Mouse (Mus musculus) c-Kit-positive CD71-positive TER-119-negative erythroid progenitor cells, embryonic 14.5 days (primary cell): ENCODE results near the gene Rnf121.

Experiments used
- DNase-seq: peaks from one replicate; pipeline ENCODE4 v3.0.0-alpha.2; 2013; ENCODE audit warnings: low read depth

Rnf121 gene

GRCm38 (mm10) chr7:102065046-102065891 is at the start of gene Rnf121, which contains the start of the genes Xndc1 and Xntrpc:
TSS of gene Rnf121 (minus strand) at chr7:102065469.
TSS of gene Xndc1 (plus strand) at chr7:102065511.
TSS of gene Xntrpc (plus strand) at chr7:102065713.
- peak; percentile 85 for DNase-seq

GRCm38 (mm10) chr7:102113151-102113729 is 48.0 kb upstream of the Rnf121 start:
- DNase-seq: no peak

- DNase-seq: no peak
Measured at GRCm38 (mm10) chr7:102109746-102110145, 44.5 kb upstream of the Rnf121 start.

GRCm38 (mm10) chr7:102109171-102109570 is 43.9 kb upstream of the Rnf121 start, which contains the start of gene Art5:
TSS of gene Art5 (minus strand) at chr7:102109489.
- no peak for DNase-seq

- no peak for DNase-seq
Measured at GRCm38 (mm10) chr7:102108206-102108605, 42.9 kb upstream of the Rnf121 start.

GRCm38 (mm10) chr7:102106700-102107141 is 41.5 kb upstream of the Rnf121 start:
- no peak for DNase-seq

GRCm38 (mm10) chr7:102104126-102104525 is 38.9 kb upstream of the Rnf121 start:
- no peak for DNase-seq

- peak; percentile 48 for DNase-seq
Measured at GRCm38 (mm10) chr7:102103555-102103954, 38.3 kb upstream of the Rnf121 start.

GRCm38 (mm10) chr7:102102696-102103095 is 37.4 kb upstream of the Rnf121 start:
- no peak for DNase-seq

GRCm38 (mm10) chr7:102102241-102102640 is 37.0 kb upstream of the Rnf121 start:
- DNase-seq: no peak

- no peak for DNase-seq
Measured at GRCm38 (mm10) chr7:102101487-102101886, 36.2 kb upstream of the Rnf121 start, which contains the start of gene Art1. TSS of gene Art1 (plus strand) at chr7:102101743.

GRCm38 (mm10) chr7:102100868-102101267 is 35.6 kb upstream of the Rnf121 start:
- DNase-seq: no peak

GRCm38 (mm10) chr7:102099760-102100661 is 34.7 kb upstream of the Rnf121 start:
- DNase-seq: peak; percentile 50

- no peak for DNase-seq
Measured at GRCm38 (mm10) chr7:102087336-102087735, 22.1 kb upstream of the Rnf121 start.

GRCm38 (mm10) chr7:102084041-102084696 is 18.9 kb upstream of the Rnf121 start:
- no peak for DNase-seq

GRCm38 (mm10) chr7:102082816-102083215 is 17.5 kb upstream of the Rnf121 start, which contains the start of gene Trpc2:
TSS of gene Trpc2 (plus strand) at chr7:102083116.
- no peak for DNase-seq

- no peak for DNase-seq
Measured at GRCm38 (mm10) chr7:102081784-102082183, 16.5 kb upstream of the Rnf121 start.

GRCm38 (mm10) chr7:102080311-102080710 is 15.0 kb upstream of the Rnf121 start:
- DNase-seq: no peak

- DNase-seq: no peak
Measured at GRCm38 (mm10) chr7:102078517-102078916, 13.2 kb upstream of the Rnf121 start.

GRCm38 (mm10) chr7:102076714-102077296 is 11.5 kb upstream of the Rnf121 start:
- peak; percentile 46 for DNase-seq

GRCm38 (mm10) chr7:102066363-102066762 is 1.1 kb upstream of the Rnf121 start:
- DNase-seq: no peak
